Mouse (Mus musculus) CD8-positive naive resting alpha-beta T cell, adult 57 days (primary cell): ENCODE results near the gene Tdrkh. TPM values are rescaled to one million over a fixed set of nuclear protein-coding genes. Genes with fewer than 3 reads are reported as not detected.

ENCODE experiments used
- total RNA-seq: library from RNA; stranded (reverse); gene quantifications from one replicate; pipeline ENCODE4 v1.2.4, GENCODE M21; 2023

Gene Tdrkh
- 11.0 TPM for total RNA-seq

GRCm38 (mm10) chr3:94413031-94413679 lies at the start of gene Tdrkh:
Gene Tdrkh (plus strand): TSS chr3:94413273.

GRCm38 (mm10) chr3:94372641-94373040 lies 40.4 kb upstream of the Tdrkh start, which contains the start of gene Rorc:
Gene Rorc (plus strand): TSS chr3:94372794.

GRCm38 (mm10) chr3:94398217-94398616 lies 14.9 kb upstream of the Tdrkh start, which contains the start of gene Lingo4:
Gene Lingo4 (plus strand): TSS chr3:94398517.

GRCm38 (mm10) chr3:94442951-94443596 lies 30.0 kb downstream of the Tdrkh start, which contains the start of gene Mrpl9:
Gene Mrpl9 (plus strand): TSS chr3:94443318.

GRCm38 (mm10) chr3:94443597-94443964 lies 30.5 kb downstream of the Tdrkh start, which contains the start of gene Oaz3:
Gene Oaz3 (minus strand): TSS chr3:94443915.

GRCm38 (mm10) chr3:94477981-94478422 lies 64.9 kb downstream of the Tdrkh start, which contains the start of gene Celf3:
Gene Celf3 (plus strand): TSS chr3:94478295.

GRCm38 (mm10) chr3:94480291-94480884 lies 67.3 kb downstream of the Tdrkh start, which contains the start of gene Riiad1:
Gene Riiad1 (minus strand): TSS chr3:94480341.

Other genes with a start within 250 kb of the Tdrkh start
- gene Gm10696, start 235.1 kb upstream of the Tdrkh start, total RNA-seq: not detected
- not detected for gene Gm5286, start 216.6 kb upstream of the Tdrkh start, total RNA-seq
- gene Gm4778, start 149.2 kb upstream of the Tdrkh start, total RNA-seq: not detected
- 7.6 TPM for gene Them4, start 103.2 kb upstream of the Tdrkh start, total RNA-seq
- not detected for gene Them5, start 71.2 kb upstream of the Tdrkh start, total RNA-seq
- not detected for gene C2cd4d, start 50.8 kb upstream of the Tdrkh start, total RNA-seq
- gene Rorc, start 40.5 kb upstream of the Tdrkh start, total RNA-seq: not detected
- gene Lingo4, start 14.8 kb upstream of the Tdrkh start, total RNA-seq: not detected
- 55.2 TPM for gene Mrpl9, start 30.0 kb downstream of the Tdrkh start, total RNA-seq
- gene Oaz3, start 30.6 kb downstream of the Tdrkh start, total RNA-seq: not detected
- not detected for gene Celf3, start 65.0 kb downstream of the Tdrkh start, total RNA-seq
- 2.8 TPM for gene Riiad1, start 67.1 kb downstream of the Tdrkh start, total RNA-seq
- 28.0 TPM for gene Snx27, start 169.4 kb downstream of the Tdrkh start, total RNA-seq
- gene Gm10972, start 229.8 kb downstream of the Tdrkh start, total RNA-seq: not detected
- gene Tuft1, start 245.6 kb downstream of the Tdrkh start, total RNA-seq: 2.1 TPM